Mouse (Mus musculus): ENCODE results near the gene Zfp36.
"Not testable (repeated sequence)": the region's sequence is repeated elsewhere in the genome, so short reads cannot be mapped to it uniquely, and the experiment has no call there.

Gene Zfp36

GRCm38 (mm10) chr7:28380237-28381016 lies at the start of gene Zfp36:
Gene Zfp36 (minus strand): TSS chr7:28380253.
- no peak for DNase-seq

GRCm38 (mm10) chr7:28427738-28428137 lies 47.7 kb upstream of the Zfp36 start:
- DNase-seq: peak; percentile 46 to 50

DNA sequence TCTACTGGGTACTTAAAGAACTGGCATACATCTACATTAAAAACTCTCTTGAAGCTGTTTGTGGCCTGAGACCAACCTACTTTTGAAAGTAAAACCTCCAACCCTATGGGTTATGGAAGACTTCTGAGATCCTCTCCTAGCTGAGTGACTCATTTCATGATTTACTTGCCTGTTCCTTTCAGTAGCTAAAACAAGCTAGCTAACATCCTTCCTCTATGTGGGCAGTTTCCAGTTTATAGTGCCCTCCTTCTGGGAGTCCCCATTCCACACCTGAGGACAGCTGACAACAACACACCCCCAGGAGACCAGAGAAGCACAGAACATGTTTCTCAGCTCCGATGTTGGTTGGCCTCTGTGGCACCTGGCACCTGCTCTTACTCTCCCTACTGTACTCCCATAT lies 43.0 kb upstream of the Zfp36 start:
- no peak for DNase-seq

DNA sequence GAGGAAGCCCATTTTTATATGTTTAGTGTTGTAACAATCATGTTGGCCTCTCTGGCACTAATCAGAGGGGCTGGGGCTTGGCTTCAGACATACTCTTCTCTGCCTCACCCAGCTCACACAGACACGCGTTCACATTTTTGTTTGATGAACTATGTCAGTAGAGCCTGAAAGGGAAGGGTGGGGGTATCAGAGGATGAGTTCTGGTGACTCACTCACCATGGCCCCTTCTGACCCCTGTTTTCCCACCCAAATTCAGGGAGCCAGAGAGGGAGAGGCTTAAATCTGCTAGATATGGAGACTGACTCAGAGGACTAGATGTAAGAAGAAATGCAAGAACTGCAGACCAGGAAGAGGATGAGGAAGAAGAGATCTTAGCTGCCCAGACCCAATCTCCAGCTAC lies 39.4 kb upstream of the Zfp36 start:
- no peak for DNase-seq

GRCm38 (mm10) chr7:28418096-28418670 lies 38.1 kb upstream of the Zfp36 start:
- DNase-seq: peak; percentile 76 to 84

DNA sequence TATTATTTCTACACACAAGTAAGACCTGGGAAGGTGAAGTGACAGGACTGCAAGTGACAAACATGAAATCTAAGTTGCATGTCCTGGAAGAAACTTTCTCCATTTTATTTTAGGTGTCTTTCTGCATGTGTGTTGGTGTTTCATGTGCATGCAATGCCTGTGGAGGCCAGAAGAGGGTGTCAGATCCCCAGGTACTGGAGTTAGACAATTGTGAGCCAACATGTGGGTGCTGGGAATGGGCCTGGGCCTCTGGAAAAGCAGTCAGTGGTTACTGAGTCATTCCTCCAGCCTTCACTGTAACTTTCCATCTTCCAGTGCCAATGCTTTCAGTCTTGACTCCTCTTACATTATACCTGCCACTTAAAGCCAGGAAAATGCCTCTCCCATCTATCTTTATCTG lies 37.3 kb upstream of the Zfp36 start:
- DNase-seq: no peak

DNA sequence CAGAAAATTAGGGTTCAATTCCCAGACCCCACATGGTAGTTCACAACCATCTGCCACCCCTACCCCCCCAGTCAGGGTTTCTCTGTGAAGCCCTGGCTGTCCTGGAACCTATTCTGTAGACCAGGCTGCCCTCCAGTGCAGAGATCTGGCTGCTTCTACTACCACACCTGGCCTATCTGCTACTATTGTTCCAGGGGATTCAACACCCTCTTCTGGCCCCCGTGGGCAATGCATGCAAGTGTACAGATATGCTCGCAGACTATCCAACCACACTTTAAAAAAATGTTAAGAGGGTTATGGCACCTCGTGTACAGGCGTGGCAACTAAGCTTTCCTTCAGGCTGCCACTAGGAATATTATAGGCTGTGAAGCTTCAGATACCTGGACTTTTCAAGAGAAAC lies 32.8 kb upstream of the Zfp36 start:
- DNase-seq: no peak

DNA sequence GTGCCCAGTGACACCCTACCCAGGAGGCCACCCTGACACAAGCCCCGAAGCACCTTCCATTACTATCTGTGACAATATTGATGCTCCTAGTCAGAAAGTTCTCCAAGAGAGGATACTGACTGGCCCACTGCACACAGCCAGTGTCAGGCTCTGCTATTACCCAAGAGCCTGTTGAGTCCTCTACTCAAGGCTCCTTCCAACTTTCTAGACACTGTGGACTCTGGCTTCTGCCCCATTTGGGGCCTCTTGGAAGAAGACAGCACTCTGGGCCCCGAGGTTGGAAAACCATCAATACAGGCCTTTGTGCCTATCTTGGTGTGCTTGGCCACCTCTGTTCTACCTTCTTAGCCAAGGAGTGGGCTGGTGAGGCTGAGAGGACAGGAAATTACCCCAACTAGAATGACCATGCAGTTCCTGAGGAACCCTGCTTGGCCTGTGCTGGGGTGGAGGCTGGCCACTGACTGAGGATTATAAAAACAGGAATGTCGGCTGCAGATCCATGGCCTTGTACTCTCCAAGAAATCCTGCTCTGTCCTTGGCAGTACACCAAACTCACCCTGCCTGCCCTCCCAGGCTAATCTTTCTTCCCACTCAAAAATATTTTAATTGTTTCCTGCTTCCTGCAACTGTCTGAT lies 30.9 kb upstream of the Zfp36 start:
- peak; percentile 69 to 81 for DNase-seq

GRCm38 (mm10) chr7:28401942-28402341 lies 21.9 kb upstream of the Zfp36 start:
- DNase-seq: no peak

GRCm38 (mm10) chr7:28401030-28401429 lies 21.0 kb upstream of the Zfp36 start:
- DNase-seq: no peak

DNA sequence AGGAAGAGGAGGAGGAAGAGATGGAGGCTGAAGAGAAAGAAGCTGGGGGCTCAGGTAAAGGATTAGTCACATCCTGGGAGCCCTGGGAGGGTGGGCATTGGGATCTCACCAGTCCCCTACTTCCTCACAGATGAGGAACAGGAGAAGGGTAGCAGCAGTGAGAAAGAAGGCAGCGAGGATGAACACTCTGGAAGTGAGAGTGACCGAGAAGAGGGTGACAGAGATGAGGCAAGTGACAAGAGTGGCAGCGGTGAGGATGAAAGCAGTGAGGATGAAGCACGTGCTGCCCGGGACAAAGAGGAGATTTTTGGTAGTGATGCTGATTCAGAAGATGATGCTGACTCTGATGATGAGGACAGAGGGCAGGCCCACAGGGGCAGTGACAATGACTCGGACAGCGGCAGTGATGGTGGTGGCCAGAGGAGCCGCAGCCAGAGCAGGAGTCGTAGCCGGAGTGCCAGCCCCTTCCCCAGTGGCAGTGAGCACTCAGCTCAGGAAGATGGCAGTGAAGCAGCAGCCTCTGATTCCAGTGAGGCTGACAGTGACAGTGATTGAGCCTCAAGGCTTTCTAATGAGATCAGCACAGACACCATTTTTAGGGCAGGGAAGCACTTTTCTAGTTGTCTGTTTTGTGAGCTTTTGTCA lies 18.8 kb upstream of the Zfp36 start:
- no peak for DNase-seq

DNA sequence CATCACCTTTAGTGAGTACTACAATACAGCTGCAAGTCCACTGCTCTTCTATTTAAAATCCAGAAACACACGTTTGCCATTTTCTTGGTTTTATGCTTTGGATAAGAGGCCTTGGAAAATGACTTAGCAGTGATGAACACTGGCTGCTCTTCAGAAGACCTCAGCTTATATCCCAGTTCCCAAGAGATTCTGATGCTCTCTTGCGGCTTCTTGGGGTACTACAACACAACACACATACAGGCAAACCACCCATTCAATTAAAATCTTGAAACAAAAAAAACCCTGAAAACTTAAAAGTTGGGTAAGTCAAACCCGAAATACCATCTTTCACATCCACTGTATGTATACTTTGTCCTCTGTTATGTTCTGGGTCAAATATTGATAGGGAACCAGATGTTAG lies 17.9 kb upstream of the Zfp36 start:
- peak; percentile 38 to 59 for DNase-seq

- no peak for DNase-seq
Observed at GRCm38 (mm10) chr7:28395425-28395824, 15.4 kb upstream of the Zfp36 start.

GRCm38 (mm10) chr7:28393272-28393951 lies 13.4 kb upstream of the Zfp36 start:
- no peak for DNase-seq

GRCm38 (mm10) chr7:28392429-28393271 lies 12.6 kb upstream of the Zfp36 start, which contains the start of the genes Med29 and Paf1:
Gene Med29 (minus strand): TSS chr7:28392708.
Gene Paf1 (plus strand): TSS chr7:28392951.
- DNase-seq: peak; percentile 97 to 99

- no peak for DNase-seq
Observed at GRCm38 (mm10) chr7:28390331-28390730, 10.3 kb upstream of the Zfp36 start.

DNA sequence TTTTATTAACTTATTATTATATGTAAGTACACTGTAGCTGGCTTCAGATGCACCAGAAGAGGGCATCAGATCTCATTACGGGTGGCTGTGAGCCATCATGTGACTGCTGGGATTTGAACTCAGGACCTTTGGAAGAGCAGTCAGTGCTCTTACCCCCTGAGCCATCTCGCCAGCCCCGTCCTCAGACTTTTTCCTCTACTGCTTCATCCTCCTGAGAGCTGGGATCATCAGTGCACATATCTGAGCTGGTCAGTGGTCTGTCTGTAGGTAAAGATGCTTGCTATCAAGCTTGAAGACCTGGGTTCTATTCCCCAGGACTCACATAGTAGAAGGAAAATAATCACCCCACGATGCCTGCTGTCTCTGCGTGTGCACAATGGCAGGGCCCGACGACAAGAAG lies 7.3 kb upstream of the Zfp36 start:
- DNase-seq: not testable (repeated sequence)

DNA sequence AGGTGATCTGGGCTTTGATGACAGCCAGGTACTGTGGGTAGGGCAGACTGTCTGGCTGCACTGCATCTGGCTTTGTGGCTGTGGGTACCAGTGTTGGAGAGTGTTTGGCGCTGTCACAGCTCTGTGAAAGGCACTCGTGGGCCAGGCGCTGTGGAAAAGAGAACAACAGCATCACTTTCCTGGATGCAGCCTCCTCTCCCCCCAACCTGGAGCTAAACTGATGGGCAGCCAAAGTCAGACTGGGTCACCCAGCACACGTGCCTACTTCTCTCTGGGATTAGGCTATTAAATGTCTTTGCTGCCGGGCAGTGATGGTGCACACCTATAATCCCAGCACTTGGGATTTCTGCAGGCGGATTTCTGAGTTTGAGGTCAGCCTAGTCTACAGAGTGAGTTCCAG lies 6.8 kb upstream of the Zfp36 start:
- not testable (repeated sequence) for DNase-seq

DNA sequence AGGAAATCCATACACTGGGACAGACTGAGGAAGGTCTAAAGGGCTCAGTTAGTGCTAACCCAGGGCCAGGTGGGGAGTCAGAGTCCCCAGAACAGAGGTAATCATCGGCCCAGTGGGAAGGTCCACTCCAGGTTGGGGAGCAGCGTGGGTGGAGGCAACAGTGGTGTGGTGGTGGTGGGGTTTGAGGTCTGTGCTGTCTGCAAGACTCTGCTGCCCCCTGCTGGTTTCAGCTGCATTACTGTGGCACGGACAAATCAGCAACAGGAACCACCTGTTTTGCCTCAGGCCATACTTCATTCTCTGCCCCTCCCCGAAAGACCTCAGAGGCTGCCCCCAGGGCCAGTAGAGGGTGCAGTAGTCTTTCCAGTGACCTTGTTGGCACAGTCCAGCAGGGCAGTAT lies 6.4 kb upstream of the Zfp36 start:
- peak; percentile 89 to 96 for DNase-seq

- peak in 1 of 2 experiments; percentile 38 for DNase-seq
Observed at GRCm38 (mm10) chr7:28386007-28386406, 6.0 kb upstream of the Zfp36 start.

GRCm38 (mm10) chr7:28385196-28385595 lies 5.1 kb upstream of the Zfp36 start:
- no peak for DNase-seq

GRCm38 (mm10) chr7:28384162-28384561 lies 4.1 kb upstream of the Zfp36 start:
- DNase-seq: no peak
